Mouse (Mus musculus) embryo, embryonic 10.5 days (tissue): Measurements from ENCODE around the gene Exoc8.

Experiments
- DNase-seq: peaks from one replicate; pipeline ENCODE4 v3.0.0-alpha.2; 2015; ENCODE audit warnings: low spot score

Gene Exoc8

GRCm38 (mm10) chr8:124845573-124845972 is 51.9 kb downstream of the Exoc8 start:
- no peak for DNase-seq

DNA sequence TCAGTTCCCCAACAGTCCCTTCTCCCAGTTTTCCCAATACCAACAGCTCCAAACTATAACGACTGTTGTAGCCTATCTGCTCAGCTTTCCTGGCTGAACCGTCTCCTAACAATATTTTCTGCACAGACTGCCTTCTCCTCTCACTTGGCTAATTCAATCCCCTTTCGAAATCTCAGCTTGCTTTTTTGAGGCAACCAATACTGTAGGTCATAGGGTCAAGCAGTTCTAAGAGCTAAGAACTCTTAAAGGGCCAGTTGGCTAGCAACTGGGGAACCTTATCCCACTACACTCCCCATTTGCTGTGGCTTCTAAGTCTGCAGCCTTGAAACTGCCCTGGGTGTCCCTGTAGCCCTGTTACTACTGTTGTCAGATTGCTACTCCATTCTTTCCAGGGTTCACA is 52.4 kb downstream of the Exoc8 start:
- no peak for DNase-seq
